Mouse (Mus musculus): ENCODE measurements around the gene Limd1. TPM values are rescaled to one million over a fixed set of nuclear protein-coding genes. Genes with fewer than 3 reads are reported as not detected.

The Limd1 gene
- polyA plus RNA-seq, 1 experiment from 2014 or later: 50.2 TPM

- Histone ChIP-seq H3K36me3 (peaks cover 9% of the 10 kb centered on the region), H3K4me2 (no peak overlapping the region), H3K4me3 (no peak overlapping the region), H3K27ac (no peak overlapping the region), H3K4me1 (no peaks in the 10 kb centered on the region), H3K9me3 (no peaks in the 10 kb centered on the region), H3K9ac (no peak overlapping the region), H3K27me3 (no peaks in the 10 kb centered on the region)
- WGBS: 74% methylated on average over 4 of the region's 4 CpGs
- no peak for ATAC-seq (ENCODE audit: insufficient number of reproducible peaks, insufficient read depth, low FRiP score, low TSS enrichment, low read depth)
Observed at GRCm38 (mm10) chr9:123467141-123467620, 11.3 kb upstream of the Limd1 start.

- Histone ChIP-seq H3K9me3 (no peaks in the 10 kb centered on the region), H3K36me3 (peaks cover 3% of the 10 kb centered on the region), H3K27ac (no peak overlapping the region), H3K4me1 (no peaks in the 10 kb centered on the region), H3K9ac (no peak overlapping the region), H3K27me3 (no peaks in the 10 kb centered on the region), H3K4me3 (no peak overlapping the region), H3K4me2 (no peak overlapping the region)
- 66% methylated on average over 5 of the region's 5 CpGs for WGBS
- ATAC-seq (ENCODE audit: insufficient number of reproducible peaks, insufficient read depth, low FRiP score, low TSS enrichment, low read depth): no peak
Observed at GRCm38 (mm10) chr9:123468406-123469085, 10.0 kb upstream of the Limd1 start.

GRCm38 (mm10) chr9:123469087-123469486 lies 9.4 kb upstream of the Limd1 start:
- Histone ChIP-seq H3K27me3 (no peaks in the 10 kb centered on the region), H3K4me3 (no peak overlapping the region), H3K4me1 (no peaks in the 10 kb centered on the region), H3K27ac (no peak overlapping the region), H3K9ac (no peak overlapping the region), H3K9me3 (no peaks in the 10 kb centered on the region), H3K4me2 (no peak overlapping the region), H3K36me3 (peaks cover 3% of the 10 kb centered on the region; the same call in 1 of the 2 replicates)
- ATAC-seq (ENCODE audit: insufficient number of reproducible peaks, insufficient read depth, low FRiP score, low TSS enrichment, low read depth): no peak

- ATAC-seq (ENCODE audit: insufficient number of reproducible peaks, insufficient read depth, low FRiP score, low TSS enrichment, low read depth): no peak
- Histone ChIP-seq H3K36me3 (no peaks in the 10 kb centered on the region), H3K4me1 (no peaks in the 10 kb centered on the region), H3K9me3 (no peaks in the 10 kb centered on the region), H3K4me3 (no peak overlapping the region), H3K27ac (no peak overlapping the region; the same call in 1 of the 2 replicates), H3K4me2 (no peak overlapping the region), H3K27me3 (no peaks in the 10 kb centered on the region), H3K9ac (no peak overlapping the region)
Observed at GRCm38 (mm10) chr9:123473377-123473776, 5.1 kb upstream of the Limd1 start.

GRCm38 (mm10) chr9:123475569-123475968 lies 2.9 kb upstream of the Limd1 start:
- Histone ChIP-seq H3K4me2 (no peak overlapping the region), H3K9ac (no peak overlapping the region), H3K36me3 (no peaks in the 10 kb centered on the region), H3K27ac (no peak overlapping the region), H3K4me1 (peaks cover 17% of the 10 kb centered on the region), H3K9me3 (no peaks in the 10 kb centered on the region), H3K27me3 (no peaks in the 10 kb centered on the region), H3K4me3 (no peak overlapping the region)
- WGBS: 67% methylated on average over 1 of the region's 1 CpGs
- ATAC-seq (ENCODE audit: insufficient number of reproducible peaks, insufficient read depth, low FRiP score, low TSS enrichment, low read depth): no peak

GRCm38 (mm10) chr9:123478031-123478585 lies 398 bp upstream of the Limd1 start:
- peak overlapping the region; percentile 61; the same call in 1 of the 2 replicates for H3K9ac ChIP-seq
- no peaks in the 10 kb centered on the region for H3K27me3 ChIP-seq
- ATAC-seq (ENCODE audit: insufficient number of reproducible peaks, insufficient read depth, low FRiP score, low TSS enrichment, low read depth): peak; percentile 58; the same call in 1 of the 2 replicates
- H3K4me2 ChIP-seq: peak overlapping the region; percentile 93
- no peaks in the 10 kb centered on the region for H3K9me3 ChIP-seq
- peaks cover 12% of the 10 kb centered on the region for H3K36me3 ChIP-seq
- peaks cover 42% of the 10 kb centered on the region for H3K4me1 ChIP-seq
- under 1% methylated on average over 23 of the region's 29 CpGs for WGBS
- H3K27ac ChIP-seq: no peak overlapping the region
- H3K4me3 ChIP-seq: peak overlapping the region; percentile 74

GRCm38 (mm10) chr9:123479196-123479669 lies 727 bp downstream of the Limd1 start:
- H3K27ac ChIP-seq: peak overlapping the region; percentile 84
- H3K4me3 ChIP-seq: peak overlapping the region; percentile 74
- H3K4me2 ChIP-seq: peak overlapping the region; percentile 93
- peak overlapping the region; percentile 85 for H3K9ac ChIP-seq
- WGBS: 18% methylated on average over 17 of the region's 17 CpGs
- H3K9me3 ChIP-seq: no peaks in the 10 kb centered on the region
- ATAC-seq (ENCODE audit: insufficient number of reproducible peaks, insufficient read depth, low FRiP score, low TSS enrichment, low read depth): peak; percentile 18; the same call in 1 of the 2 replicates
- H3K36me3 ChIP-seq: peaks cover 21% of the 10 kb centered on the region
- H3K4me1 ChIP-seq: peaks cover 48% of the 10 kb centered on the region
- no peaks in the 10 kb centered on the region for H3K27me3 ChIP-seq

- Histone ChIP-seq H3K27me3 (no peaks in the 10 kb centered on the region), H3K4me2 (peak overlapping the region; percentile 93), H3K4me3 (peak overlapping the region; percentile 74), H3K9ac (peak overlapping the region; percentile 85), H3K4me1 (peaks cover 48% of the 10 kb centered on the region), H3K36me3 (peaks cover 26% of the 10 kb centered on the region), H3K27ac (no peak overlapping the region), H3K9me3 (no peaks in the 10 kb centered on the region)
- no peak for ATAC-seq (ENCODE audit: insufficient number of reproducible peaks, insufficient read depth, low FRiP score, low TSS enrichment, low read depth)
- 88% methylated on average over 8 of the region's 8 CpGs for WGBS
Observed at GRCm38 (mm10) chr9:123479876-123480252, 1.4 kb downstream of the Limd1 start.

- no peaks in the 10 kb centered on the region for H3K9me3 ChIP-seq
- no peak for ATAC-seq (ENCODE audit: insufficient number of reproducible peaks, insufficient read depth, low FRiP score, low TSS enrichment, low read depth)
- H3K4me1 ChIP-seq: peaks cover 48% of the 10 kb centered on the region
- peak overlapping the region; percentile 93 for H3K4me2 ChIP-seq
- no peak overlapping the region for H3K27ac ChIP-seq
- peaks cover 28% of the 10 kb centered on the region for H3K36me3 ChIP-seq
- peak overlapping the region; percentile 74 for H3K4me3 ChIP-seq
- H3K9ac ChIP-seq: peak overlapping the region; percentile 85
- H3K27me3 ChIP-seq: no peaks in the 10 kb centered on the region
- WGBS: 86% methylated on average over 18 of the region's 18 CpGs
Observed at GRCm38 (mm10) chr9:123480253-123480921, 1.9 kb downstream of the Limd1 start.

- H3K4me1 ChIP-seq: peaks cover 48% of the 10 kb centered on the region
- WGBS: 66% methylated on average over 7 of the region's 7 CpGs
- no peak overlapping the region for H3K27ac ChIP-seq
- H3K9ac ChIP-seq: peak overlapping the region; percentile 85; the same call in 1 of the 2 replicates
- ATAC-seq (ENCODE audit: insufficient number of reproducible peaks, insufficient read depth, low FRiP score, low TSS enrichment, low read depth): no peak
- no peaks in the 10 kb centered on the region for H3K9me3 ChIP-seq
- H3K4me2 ChIP-seq: peak overlapping the region; percentile 93
- H3K4me3 ChIP-seq: peak overlapping the region; percentile 74
- H3K27me3 ChIP-seq: no peaks in the 10 kb centered on the region
- peaks cover 28% of the 10 kb centered on the region for H3K36me3 ChIP-seq
Observed at GRCm38 (mm10) chr9:123481136-123481535, 2.6 kb downstream of the Limd1 start.

GRCm38 (mm10) chr9:123483598-123483997 lies 5.1 kb downstream of the Limd1 start:
- WGBS: 86% methylated on average over 1 of the region's 1 CpGs
- H3K9ac ChIP-seq: no peak overlapping the region
- H3K4me3 ChIP-seq: no peak overlapping the region
- peaks cover 58% of the 10 kb centered on the region for H3K4me1 ChIP-seq
- peaks cover 37% of the 10 kb centered on the region for H3K36me3 ChIP-seq
- H3K4me2 ChIP-seq: no peak overlapping the region
- H3K9me3 ChIP-seq: no peaks in the 10 kb centered on the region
- no peaks in the 10 kb centered on the region for H3K27me3 ChIP-seq
- no peak overlapping the region for H3K27ac ChIP-seq
- no peak for ATAC-seq (ENCODE audit: insufficient number of reproducible peaks, insufficient read depth, low FRiP score, low TSS enrichment, low read depth)
